Mouse (Mus musculus): ENCODE measurements at regions not wholly inside any gene's neighbourhood (a gene's known extent, or its start where the extent isn't known, plus 50 kb on each side); places are given as distances from the start of the nearest gene placed in this dataset.

GRCm38 (mm10) chr14:46536002-46536762 is 145.7 kb upstream of the Bmp4 start:
- DNase-seq (ENCODE audit: extremely low spot score in 1 of 2, low spot score in 1 of 2) = no peak

GRCm38 (mm10) chr14:46532697-46533096 is 142.2 kb upstream of the Bmp4 start:
- DNase-seq (ENCODE audit: extremely low spot score in 1 of 2, low spot score in 1 of 2) = no peak

DNA sequence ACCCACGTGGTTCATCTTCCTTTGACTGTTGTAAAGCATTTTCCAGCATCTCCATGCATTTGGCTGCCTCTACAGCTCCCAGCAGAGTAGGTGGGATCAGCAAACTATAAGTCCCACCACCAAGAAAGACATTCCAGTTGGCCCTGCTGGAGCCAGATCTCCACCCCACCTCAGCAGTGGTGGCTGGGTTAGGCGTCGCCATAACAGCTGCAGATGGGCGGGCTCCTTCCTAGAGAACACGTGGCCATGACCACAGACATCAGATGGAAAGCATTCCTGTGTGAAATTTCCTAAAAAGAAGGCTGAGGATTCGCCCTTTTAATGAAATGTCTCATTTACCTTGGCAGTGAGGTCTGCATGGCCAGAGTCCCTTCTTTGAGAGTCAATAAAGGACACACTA is 140.0 kb upstream of the Bmp4 start:
- DNase-seq (ENCODE audit: extremely low spot score in 1 of 2, low spot score in 1 of 2) = no peak

- DNase-seq (ENCODE audit: extremely low spot score in 1 of 2, low spot score in 1 of 2) = no peak
Measured at GRCm38 (mm10) chr14:46529086-46529715, 138.7 kb upstream of the Bmp4 start.

- no peak for DNase-seq (ENCODE audit: extremely low spot score in 1 of 2, low spot score in 1 of 2)
Measured at GRCm38 (mm10) chr14:46517258-46517657, 126.8 kb upstream of the Bmp4 start.

DNA sequence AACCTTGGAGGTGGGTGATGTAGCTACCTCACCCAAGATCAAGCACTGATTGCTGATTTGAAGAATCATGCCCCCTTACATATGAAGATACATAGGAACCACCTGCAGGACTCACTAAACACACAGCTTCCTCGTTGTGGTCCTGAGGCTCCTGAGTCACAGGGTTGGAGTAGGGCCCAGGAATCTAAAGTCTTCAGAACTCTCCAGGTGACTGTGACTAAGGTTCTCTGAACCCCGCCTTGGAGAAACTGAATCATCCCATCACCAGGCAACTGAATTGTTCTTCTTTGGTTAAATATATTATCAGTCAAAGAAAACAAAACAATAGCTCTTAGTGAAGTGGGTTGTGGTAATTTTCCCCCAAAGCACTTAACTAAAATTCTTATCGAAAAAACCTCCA is 125.8 kb upstream of the Bmp4 start:
- DNase-seq (ENCODE audit: extremely low spot score in 1 of 2, low spot score in 1 of 2) = no peak

DNA sequence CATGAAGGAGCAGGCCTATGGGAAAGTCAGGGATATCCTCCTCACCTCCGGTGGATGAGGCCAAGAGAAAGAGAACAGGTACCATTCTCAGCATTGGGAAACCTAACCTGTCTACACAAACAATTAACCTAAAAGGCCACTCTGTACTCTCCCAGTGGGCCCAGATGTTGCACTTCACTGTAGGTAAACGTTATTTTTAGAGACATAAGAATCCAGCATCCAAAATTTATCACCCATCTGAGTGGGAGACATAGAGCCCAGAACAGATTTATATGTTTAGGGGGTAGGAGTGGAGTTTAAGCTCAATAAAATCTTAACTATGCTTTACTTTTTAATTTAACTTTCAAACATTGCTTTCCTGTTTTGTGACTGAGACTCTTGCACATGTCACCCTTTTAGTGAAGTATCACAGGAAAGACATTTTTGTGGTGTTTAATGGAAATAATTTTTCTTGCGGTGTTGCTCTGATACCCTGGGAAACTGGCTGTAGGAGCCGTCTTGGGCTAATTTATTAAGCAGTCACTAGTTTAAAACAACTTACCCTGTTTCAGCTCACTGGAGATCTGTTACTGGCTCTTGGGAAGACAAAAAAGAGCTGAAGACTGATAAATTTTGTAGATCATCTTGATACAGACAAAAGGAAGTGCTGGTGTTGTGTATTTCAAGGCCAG is 123.9 kb upstream of the Bmp4 start:
- DNase-seq (ENCODE audit: extremely low spot score in 1 of 2, low spot score in 1 of 2) = no peak

DNA sequence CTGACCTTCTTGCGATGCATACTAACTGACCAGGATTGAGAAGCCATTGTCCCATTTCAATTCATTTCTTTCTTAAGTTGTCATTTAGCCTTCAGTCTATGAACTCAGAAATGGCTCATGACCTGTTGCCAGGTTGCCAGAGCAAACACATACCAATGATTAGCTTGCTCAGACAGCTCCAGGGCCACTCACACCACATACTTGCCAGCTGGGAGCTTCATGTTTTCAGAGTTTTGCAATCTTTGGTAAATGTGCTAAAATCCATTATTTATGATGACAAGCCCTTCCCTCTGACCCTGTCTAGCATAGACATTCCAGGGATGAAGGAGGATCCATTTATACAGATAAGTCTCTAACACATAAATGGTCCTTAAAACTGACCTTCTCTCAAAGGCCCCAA is 121.6 kb upstream of the Bmp4 start:
- no peak for DNase-seq (ENCODE audit: extremely low spot score in 1 of 2, low spot score in 1 of 2)

- DNase-seq (ENCODE audit: extremely low spot score in 1 of 2, low spot score in 1 of 2) = no peak
Measured at GRCm38 (mm10) chr14:46508871-46509270, 118.4 kb upstream of the Bmp4 start.

GRCm38 (mm10) chr14:46505266-46505665 is 114.8 kb upstream of the Bmp4 start:
- no peak for DNase-seq (ENCODE audit: extremely low spot score in 1 of 2, low spot score in 1 of 2)

GRCm38 (mm10) chr14:46491601-46492000 is 101.1 kb upstream of the Bmp4 start:
- DNase-seq (ENCODE audit: extremely low spot score in 1 of 2, low spot score in 1 of 2) = no peak

DNA sequence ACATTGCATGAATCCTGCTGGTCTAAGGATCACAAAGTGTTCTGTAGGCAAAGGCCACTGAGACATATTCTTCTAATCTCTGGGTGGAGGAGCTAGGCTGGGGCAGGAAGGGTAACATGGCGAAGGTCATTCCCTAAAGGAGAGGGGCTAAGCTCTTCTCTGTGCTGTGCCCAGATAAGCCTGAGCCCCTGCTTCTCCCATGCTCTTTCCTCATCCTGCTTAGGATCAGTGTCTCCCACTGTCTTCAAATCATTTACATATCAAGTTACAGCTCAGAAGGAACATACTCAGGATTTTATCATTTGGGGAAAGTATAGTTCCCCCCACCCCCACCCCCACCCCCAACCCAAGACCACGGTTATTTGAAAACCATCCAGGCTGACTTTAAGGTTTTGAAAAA is 100.7 kb upstream of the Bmp4 start:
- no peak for DNase-seq (ENCODE audit: extremely low spot score in 1 of 2, low spot score in 1 of 2)

DNA sequence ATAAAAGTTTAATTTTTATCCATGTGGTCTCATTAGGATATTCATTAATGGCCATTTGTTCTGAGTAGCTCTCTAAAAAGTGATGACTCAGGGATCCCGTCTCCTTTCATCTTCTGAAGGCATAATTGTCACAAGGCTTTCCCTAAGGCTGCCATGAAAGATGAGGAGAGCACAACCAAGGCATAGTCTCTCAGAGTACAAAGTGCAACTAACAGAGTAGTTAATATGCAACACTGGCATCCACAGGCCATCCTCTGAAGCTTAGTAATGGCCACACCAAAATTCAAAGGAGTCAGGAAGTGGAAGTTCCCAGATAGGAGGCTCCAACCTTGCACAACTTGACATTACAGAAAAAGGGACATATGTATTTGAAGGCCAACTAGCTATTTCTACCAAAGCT is 97.1 kb upstream of the Bmp4 start:
- no peak for DNase-seq (ENCODE audit: extremely low spot score in 1 of 2, low spot score in 1 of 2)

DNA sequence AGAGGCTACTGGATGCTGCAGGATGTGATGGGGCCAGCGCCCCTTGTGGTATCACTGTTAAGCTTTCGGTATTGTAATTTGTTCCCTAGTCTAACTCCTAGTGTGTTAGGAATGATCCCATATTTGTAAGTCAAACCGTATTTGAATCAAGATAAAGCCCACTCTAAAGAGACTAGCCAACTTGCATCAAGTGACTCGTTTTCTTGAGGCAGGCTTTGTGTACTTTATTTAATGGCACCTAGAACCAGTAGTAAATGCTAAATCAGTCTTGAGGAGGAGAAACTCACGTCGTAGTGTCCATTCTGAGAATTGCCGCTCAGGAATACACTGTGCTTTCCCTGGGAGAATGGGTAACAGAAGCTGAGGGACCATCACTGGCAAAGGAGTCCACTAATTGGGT is 89.9 kb upstream of the Bmp4 start:
- no peak for DNase-seq (ENCODE audit: extremely low spot score in 1 of 2, low spot score in 1 of 2)

GRCm38 (mm10) chr14:46475945-46476344 is 85.5 kb upstream of the Bmp4 start:
- DNase-seq (ENCODE audit: extremely low spot score in 1 of 2, low spot score in 1 of 2) = no peak

DNA sequence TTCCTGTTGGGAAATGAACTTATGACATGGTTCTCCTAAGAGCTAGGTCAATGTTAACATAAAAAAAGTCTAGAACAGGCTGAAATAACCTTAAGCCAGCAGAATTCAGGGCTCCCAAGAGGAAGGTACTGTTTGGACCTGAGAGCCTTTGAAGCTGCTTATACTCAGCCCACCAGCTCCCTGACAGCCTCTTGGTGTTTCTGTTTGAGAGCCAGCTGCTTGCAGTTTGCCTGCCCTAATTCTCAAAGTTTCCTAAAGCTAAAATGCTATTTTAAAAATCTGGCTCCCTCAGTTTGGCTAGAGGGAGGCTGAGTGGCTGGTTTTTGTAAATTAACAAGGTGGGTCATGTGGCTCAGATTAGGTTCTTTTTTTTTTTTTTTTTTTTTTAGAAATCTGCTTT is 72.5 kb upstream of the Bmp4 start:
- peak; percentile 6 to 11 for DNase-seq (ENCODE audit: extremely low spot score in 1 of 2, low spot score in 1 of 2)

DNA sequence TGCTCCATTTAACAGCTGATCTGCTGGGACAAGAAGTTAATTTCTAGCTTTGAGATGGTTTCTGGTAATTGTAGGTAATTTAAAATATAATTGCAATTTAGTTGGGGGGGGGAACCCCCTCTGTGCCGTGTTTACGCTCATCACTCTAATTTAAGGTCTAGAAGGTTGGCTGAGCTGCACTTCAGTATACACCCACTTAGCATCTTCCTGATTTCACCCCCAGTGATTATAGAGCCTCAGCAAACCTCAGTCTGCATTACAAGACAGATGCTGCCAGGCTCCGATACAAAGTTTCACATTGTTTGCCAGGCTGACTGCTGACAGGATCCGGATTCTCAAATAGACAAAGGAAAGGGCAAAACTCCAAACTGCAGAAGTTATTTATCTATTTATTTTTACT is 71.5 kb upstream of the Bmp4 start:
- no peak for DNase-seq (ENCODE audit: extremely low spot score in 1 of 2, low spot score in 1 of 2)

GRCm38 (mm10) chr14:46454500-46454899 is 64.0 kb upstream of the Bmp4 start:
- no peak for DNase-seq (ENCODE audit: extremely low spot score in 1 of 2, low spot score in 1 of 2)

DNA sequence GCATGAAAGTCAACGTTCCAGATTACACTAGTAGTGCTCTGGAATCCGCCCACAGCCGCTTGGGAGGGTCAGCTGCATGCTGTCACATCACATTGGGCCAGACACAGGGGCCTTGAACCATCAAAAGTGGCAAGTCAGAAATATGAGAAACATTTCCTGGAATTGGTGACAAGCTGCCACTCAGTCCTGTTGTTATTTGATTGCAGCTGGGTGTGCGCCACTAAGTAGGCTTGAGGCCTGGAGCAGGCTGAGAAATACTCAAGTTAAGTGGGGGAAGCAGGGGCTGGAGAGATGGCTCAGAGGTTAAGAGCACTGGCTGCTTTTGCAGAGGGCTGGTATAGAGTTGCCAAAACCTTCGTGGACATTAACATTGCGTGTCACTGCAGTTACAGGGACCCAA is 51.2 kb upstream of the Bmp4 start:
- no peak for DNase-seq (ENCODE audit: extremely low spot score in 1 of 2, low spot score in 1 of 2)

Data from frontal cortex, adult 2 months (tissue).